In the genomic region with DNA sequence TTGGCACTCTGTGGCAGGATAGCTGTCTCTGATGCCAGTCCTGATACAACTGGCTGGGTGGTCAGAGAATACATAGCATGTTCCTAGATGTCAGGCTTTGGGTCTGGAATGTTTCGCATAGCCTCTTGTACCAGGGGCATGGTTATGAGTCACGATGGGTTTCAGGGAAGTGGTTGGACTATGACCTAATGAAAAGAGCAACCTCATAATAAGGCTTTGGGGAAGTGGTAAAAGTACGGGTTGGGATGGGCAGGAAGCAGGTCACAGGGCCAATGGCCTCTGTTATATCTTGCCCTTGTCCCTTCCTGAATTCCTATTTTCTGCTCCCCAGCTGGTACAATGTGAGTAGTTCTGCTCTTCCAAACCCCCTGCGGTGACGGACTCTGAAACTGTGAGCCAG, we compare ENCODE assay signal across 30 mouse cellular contexts. TPM values are rescaled to one million over a fixed set of nuclear protein-coding genes. Genes with fewer than 3 reads are reported as not detected.
A peak's percentile ranks its signal among the peaks of the same experiment; 100 is the strongest.
DNase-seq lines count a peak whose midpoint lies in the region; ATAC-seq lines count a peak whose summit lies in the region.
"Had no signal": no experiment of that assay in that cellular context is flagged by ENCODE, and none has a peak within 500 bp of the region (broad histone marks: within the 10 kb centered on the region; RNA-seq: fewer than 3 reads in every experiment).

No protein-coding gene starts in this region.

- no peak overlapping the region for H3K4me3 ChIP-seq in forebrain, embryonic 11.5 days (ENCODE audit: low read depth, low read length)
- H3K4me3 ChIP-seq: embryonic facial prominence, embryonic 15.5 days; forebrain, embryonic 15.5 days; heart, embryonic 10.5 days; hindbrain, embryonic 10.5 days; limb, embryonic 12.5 days; megakaryocyte, embryonic 14.5 days; midbrain, embryonic 15.5 days; myocyte; neural tube, embryonic 13.5 days had no signal

- peaks cover 11% of the 10 kb centered on the region for H3K4me1 ChIP-seq in forebrain, embryonic 11.5 days (replicated peaks; ENCODE audit: control insufficient read depth, insufficient read depth, low read length)

- H3K27ac ChIP-seq in forebrain, embryonic 11.5 days (ENCODE audit: low read depth, low read length) = no peak overlapping the region
- H3K27ac ChIP-seq: embryonic facial prominence, embryonic 15.5 days; forebrain, embryonic 15.5 days; hindbrain, embryonic 10.5 days; hindbrain, postnatal 0 days; limb, embryonic 12.5 days; liver, embryonic 14.5 days; midbrain, embryonic 15.5 days; neural tube, embryonic 13.5 days had no signal

- 91% methylated on average over 5 of the region's 5 CpGs for WGBS in forebrain, embryonic 11.5 days

- no peaks in the 10 kb centered on the region for H3K27me3 ChIP-seq in forebrain, embryonic 11.5 days (ENCODE audit: control insufficient read depth, insufficient read depth, low read length)
- H3K27me3 ChIP-seq: forebrain, embryonic 15.5 days; neural tube, embryonic 13.5 days had no signal

- no peaks in the 10 kb centered on the region for H3K36me3 ChIP-seq in forebrain, embryonic 11.5 days (ENCODE audit: control insufficient read depth, insufficient read depth, low read length)
- H3K36me3 ChIP-seq: embryonic facial prominence, embryonic 15.5 days; forebrain, embryonic 15.5 days; heart, embryonic 10.5 days; hindbrain, embryonic 10.5 days; limb, embryonic 12.5 days; midbrain, embryonic 15.5 days; neural tube, embryonic 13.5 days had no signal

- peak; percentile 73 for ATAC-seq in common myeloid progenitor, adult 5-6 weeks (replicated peaks; ENCODE audit: low read depth, poor library complexity, severe bottlenecking)
- ATAC-seq in megakaryocyte, adult 5-6 weeks (ENCODE audit: poor library complexity, severe bottlenecking) = peak; percentile 92
- no peak for ATAC-seq in forebrain, embryonic 11.5 days (replicated peaks; ENCODE audit: low FRiP score)
- ATAC-seq: activated CD4-positive, CD25-positive, alpha-beta regulatory T cell, adult 4 months; forebrain, embryonic 15.5 days; hindbrain, postnatal 0 days; midbrain, embryonic 15.5 days had no signal

- no peak overlapping the region for H3K9ac ChIP-seq in forebrain, embryonic 11.5 days (ENCODE audit: low read length)
- H3K9ac ChIP-seq: embryonic facial prominence, embryonic 15.5 days; forebrain, embryonic 15.5 days; limb, embryonic 12.5 days; liver, embryonic 14.5 days; midbrain, embryonic 15.5 days; neural tube, embryonic 13.5 days had no signal

- H3K9me3 ChIP-seq in forebrain, embryonic 11.5 days (ENCODE audit: control insufficient read depth, low read length) = no peaks in the 10 kb centered on the region
- H3K9me3 ChIP-seq: embryonic facial prominence, embryonic 15.5 days; forebrain, embryonic 15.5 days; heart, embryonic 10.5 days; hindbrain, embryonic 10.5 days; limb, embryonic 12.5 days; midbrain, embryonic 15.5 days; neural tube, embryonic 13.5 days had no signal

- H3K4me2 ChIP-seq in forebrain, embryonic 11.5 days (ENCODE audit: low read depth, low read length, severe bottlenecking) = no peak overlapping the region
- H3K4me2 ChIP-seq: embryonic facial prominence, embryonic 15.5 days; forebrain, embryonic 15.5 days; limb, embryonic 12.5 days; midbrain, embryonic 15.5 days; neural tube, embryonic 13.5 days had no signal

- peak; percentile 18 for DNase-seq in lung, postnatal 36 days
- DNase-seq in lung, adult 18-20 months = no peak
- DNase-seq in kidney, postnatal 14 days = no peak
- DNase-seq in heart, postnatal 4 days = no peak
- no peak for DNase-seq in forebrain, embryonic 11.5 days (ENCODE audit: low spot score)
- DNase-seq: adrenal gland, adult 8-10 months; B cell, adult 2 months; cerebellum, adult 8-10 months; cerebellum, postnatal 36 days; kidney, adult 18-20 months; thymus, adult 2 months; thymus, postnatal 4 days had no signal

RNA-seq across cellular contexts. Expression of gene Pitx1, which starts 59.5 kb away (rescaled TPM):
- not detected in 2 replicates for total RNA-seq in common myeloid progenitor, adult 5-6 weeks (2017)
- not detected in 2 replicates for total RNA-seq in megakaryocyte, adult 5-6 weeks (2015)
- not detected in 2 replicates for total RNA-seq in megakaryocyte, adult 5-6 weeks (2017)
- total RNA-seq in heart, postnatal 4 days (2021) = not detected
- 0.76 and 0.99 TPM in 2 replicates for polyA plus RNA-seq in forebrain, embryonic 11.5 days (2014; fragmentation: Nextera tagmentation; extraction: Ambion mirVana)
- total RNA-seq: adrenal gland, adult 8-10 months; layer of hippocampus, postnatal 25 days; left cerebral cortex, postnatal 10 days; MEL had no signal
- polyA plus RNA-seq: activated CD4-positive, CD25-positive, alpha-beta regulatory T cell, adult 4 months; forebrain, embryonic 15.5 days; gonadal fat pad, adult 2 months; hindbrain, postnatal 0 days; myocyte; neural tube, embryonic 13.5 days had no signal
